Mouse (Mus musculus): ENCODE data around the gene Tcf7l2. TPM values are rescaled to one million over a fixed set of nuclear protein-coding genes. Genes with fewer than 3 reads are reported as not detected.

Gene Tcf7l2
- total and polyA plus RNA-seq, 3 experiments, result not detected

- DNase-seq (ENCODE audit: extremely low read depth), result peak; percentile 11
- peaks cover 9% of the 10 kb centered on the region for H3K9me3 ChIP-seq (replicated peaks; ENCODE audit: low read length)
- in situ Hi-C loops (cut with MboI; ENCODE audit: low pct_ligation_motif_present, low pct_unique_long_range_greater_than_20kb, low sequenced_read_pairs) (no loop called here), dilution Hi-C loops (cut with MboI; ENCODE audit: extremely low pct_ligation_motif_present, extremely low pct_unique_long_range_greater_than_20kb, low sequenced_read_pairs) (no loop called here)
- H3K27me3 ChIP-seq (replicated peaks), result peaks cover 87% of the 10 kb centered on the region
- H3K4me3 ChIP-seq (replicated peaks in 1 of 3; ENCODE audit: low read depth in 2 of 3, low read length in 2 of 3, poor library complexity in 1 of 3), result no peak overlapping the region
- no peak overlapping the region for H3K4me2 ChIP-seq (ENCODE audit: insufficient read depth, low read depth, poor library complexity, severe bottlenecking)
- no peaks in the 10 kb centered on the region for H3K36me3 ChIP-seq (replicated peaks in 1 of 2; ENCODE audit: control insufficient read depth in 1 of 2, insufficient read depth in 1 of 2, low read length in 1 of 2)
- TF ChIP-seq BHLHE40 (IDR thresholded peaks at IDR 0.05; ENCODE audit: low read depth, low read length) (peak; percentile 91), CTCF (conservative IDR thresholded peaks at IDR 0.05 in 1 of 2, IDR thresholded peaks at IDR 0.05 in 1 of 2; ENCODE audit: low read depth in 2 of 2, low read length in 2 of 2) (no peak)
- H3K27ac ChIP-seq (ENCODE audit: insufficient read depth, low read depth), result no peak overlapping the region
- no peaks in the 10 kb centered on the region for H3K79me2 ChIP-seq (replicated peaks; ENCODE audit: control insufficient read depth, extremely low read depth, insufficient read depth, poor library complexity, severe bottlenecking)
- no peak overlapping the region for H3K9ac ChIP-seq (ENCODE audit: insufficient read depth, low read depth)
- H3K4me1 ChIP-seq (ENCODE audit: control insufficient read depth in 1 of 2, insufficient read depth in 2 of 2), result peaks cover 3 to 37% of the 10 kb centered on the region in 2 experiments; a peak in 3 of 4 replicates
Observed at GRCm38 (mm10) chr19:55765814-55766213, 24.2 kb downstream of the Tcf7l2 start.

DNA sequence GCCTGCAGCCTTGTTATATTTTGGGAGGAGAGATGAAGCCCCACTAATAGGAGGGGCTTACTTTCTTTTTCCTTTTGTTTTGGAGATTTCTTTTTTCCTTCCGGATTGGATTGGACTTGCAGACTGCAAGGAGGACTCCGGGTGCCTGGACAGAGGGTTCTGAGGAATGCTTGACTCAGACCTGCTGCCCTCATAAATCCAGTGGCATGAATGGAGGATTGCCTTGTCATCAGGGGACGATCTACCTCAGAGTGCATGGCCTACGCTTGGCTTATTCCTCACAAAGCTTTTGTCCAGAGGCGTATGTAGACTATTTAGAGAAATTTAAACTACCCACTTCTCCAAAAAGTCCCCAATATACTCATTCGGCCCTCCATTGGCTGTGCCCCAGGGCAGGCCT, 25.5 kb downstream of the Tcf7l2 start:
- Histone ChIP-seq H3K4me1 (ENCODE audit: control insufficient read depth in 1 of 2, insufficient read depth in 2 of 2) (peaks cover 3 to 37% of the 10 kb centered on the region in 2 experiments; a peak in 3 of 4 replicates), H3K9me3 (replicated peaks; ENCODE audit: low read length) (peaks cover 9% of the 10 kb centered on the region), H3K4me3 (replicated peaks in 1 of 3; ENCODE audit: low read depth in 2 of 3, low read length in 2 of 3, poor library complexity in 1 of 3) (no peak overlapping the region), H3K27ac (ENCODE audit: insufficient read depth, low read depth) (no peak overlapping the region), H3K4me2 (ENCODE audit: insufficient read depth, low read depth, poor library complexity, severe bottlenecking) (no peak overlapping the region), H3K36me3 (replicated peaks in 1 of 2; ENCODE audit: control insufficient read depth in 1 of 2, insufficient read depth in 1 of 2, low read length in 1 of 2) (no peaks in the 10 kb centered on the region), H3K27me3 (replicated peaks) (peaks cover 85% of the 10 kb centered on the region), H3K9ac (ENCODE audit: insufficient read depth, low read depth) (no peak overlapping the region), H3K79me2 (replicated peaks; ENCODE audit: control insufficient read depth, extremely low read depth, insufficient read depth, poor library complexity, severe bottlenecking) (no peaks in the 10 kb centered on the region)
- dilution Hi-C loops (cut with MboI; ENCODE audit: extremely low pct_ligation_motif_present, extremely low pct_unique_long_range_greater_than_20kb, low sequenced_read_pairs) (no loop called here), in situ Hi-C loops (cut with MboI; ENCODE audit: low pct_ligation_motif_present, low pct_unique_long_range_greater_than_20kb, low sequenced_read_pairs) (no loop called here)
- TF ChIP-seq HCFC1 (IDR thresholded peaks at IDR 0.05; ENCODE audit: low read depth, low read length) (no peak), SMC3 (IDR thresholded peaks at IDR 0.05; ENCODE audit: low read depth, low read length) (no peak), MYC (IDR thresholded peaks at IDR 0.05; ENCODE audit: low read depth, low read length) (no peak), USF2 (conservative IDR thresholded peaks at IDR 0.05; ENCODE audit: low read depth, low read length) (no peak)
- no peak for DNase-seq (ENCODE audit: extremely low read depth)

DNA sequence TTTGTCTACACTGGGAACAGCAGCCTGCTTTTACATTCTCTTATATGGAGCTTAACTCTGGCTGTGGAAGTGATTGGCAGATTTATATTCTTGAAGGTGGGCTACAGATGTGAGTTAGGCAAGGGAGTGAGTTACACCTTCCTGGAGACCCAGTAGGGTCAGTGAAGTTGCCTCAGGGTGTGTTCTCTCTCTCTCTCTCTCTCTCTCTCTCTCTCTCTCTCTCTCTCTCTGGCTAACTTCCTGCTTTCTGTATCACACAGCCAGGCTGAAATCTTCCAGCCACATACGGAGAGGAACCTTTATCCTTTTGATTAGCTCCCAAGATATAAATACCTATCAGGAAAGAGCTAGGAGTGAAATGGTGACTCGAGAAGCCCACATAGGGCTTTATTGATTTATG, 26.0 kb downstream of the Tcf7l2 start:
- peaks cover 3 to 37% of the 10 kb centered on the region in 2 experiments; a peak in 3 of 4 replicates for H3K4me1 ChIP-seq (ENCODE audit: control insufficient read depth in 1 of 2, insufficient read depth in 2 of 2)
- peaks cover 84% of the 10 kb centered on the region for H3K27me3 ChIP-seq (replicated peaks)
- no peak overlapping the region for H3K4me3 ChIP-seq (replicated peaks in 1 of 3; ENCODE audit: low read depth in 2 of 3, low read length in 2 of 3, poor library complexity in 1 of 3)
- TF ChIP-seq RAD21 (IDR thresholded peaks at IDR 0.05; ENCODE audit: low read depth, low read length) (no peak), IRF4 (IDR thresholded peaks at IDR 0.05; ENCODE audit: low read depth, low read length) (no peak), ZMIZ1 (IDR thresholded peaks at IDR 0.05; ENCODE audit: low read depth, low read length) (no peak), ZNF384 (IDR thresholded peaks at IDR 0.05; ENCODE audit: low read depth, low read length) (no peak), POLR2AphosphoS2 (IDR thresholded peaks at IDR 0.05; ENCODE audit: low read depth, low read length) (no peak), MEF2A (IDR thresholded peaks at IDR 0.05; ENCODE audit: borderline replicate concordance, low read depth, low read length) (no peak), SIN3A (IDR thresholded peaks at IDR 0.05; ENCODE audit: low read length) (no peak), PAX5 (IDR thresholded peaks at IDR 0.05; ENCODE audit: low read length) (no peak), MAFK (IDR thresholded peaks at IDR 0.05; ENCODE audit: insufficient replicate concordance, low read length) (no peak), ELF1 (IDR thresholded peaks at IDR 0.05; ENCODE audit: low read depth, low read length) (no peak), CHD2 (IDR thresholded peaks at IDR 0.05; ENCODE audit: low read length) (no peak), MXI1 (IDR thresholded peaks at IDR 0.05; ENCODE audit: low read depth, low read length) (no peak), POLR2A (IDR thresholded peaks at IDR 0.05; ENCODE audit: low read depth, low read length) (no peak)
- H3K4me2 ChIP-seq (ENCODE audit: insufficient read depth, low read depth, poor library complexity, severe bottlenecking), result no peak overlapping the region
- dilution Hi-C loops (cut with MboI; ENCODE audit: extremely low pct_ligation_motif_present, extremely low pct_unique_long_range_greater_than_20kb, low sequenced_read_pairs) (no loop called here), in situ Hi-C loops (cut with MboI; ENCODE audit: low pct_ligation_motif_present, low pct_unique_long_range_greater_than_20kb, low sequenced_read_pairs) (no loop called here)
- no peaks in the 10 kb centered on the region for H3K79me2 ChIP-seq (replicated peaks; ENCODE audit: control insufficient read depth, extremely low read depth, insufficient read depth, poor library complexity, severe bottlenecking)
- H3K27ac ChIP-seq (ENCODE audit: insufficient read depth, low read depth), result no peak overlapping the region
- H3K9ac ChIP-seq (ENCODE audit: insufficient read depth, low read depth), result no peak overlapping the region
- H3K36me3 ChIP-seq (replicated peaks in 1 of 2; ENCODE audit: control insufficient read depth in 1 of 2, insufficient read depth in 1 of 2, low read length in 1 of 2), result no peaks in the 10 kb centered on the region
- DNase-seq (ENCODE audit: extremely low read depth), result no peak
- H3K9me3 ChIP-seq (replicated peaks; ENCODE audit: low read length), result peaks cover 6% of the 10 kb centered on the region

Measured in CH12.LX (cell line).